Mouse (Mus musculus) left cerebral cortex, adult 8-10 months (tissue): ENCODE data around the gene Pnpla1. TPM values are rescaled to one million over a fixed set of nuclear protein-coding genes. Genes with fewer than 3 reads are reported as not detected.
"Not testable (repeated sequence)": the region's sequence is repeated elsewhere in the genome, so short reads cannot be mapped to it uniquely, and the experiment has no call there.

Source experiments
- DNase-seq, 2 experiments: peaks; one replicate each; pipeline ENCODE4 v3.0.0; 2022; ENCODE audit warnings: low spot score in 2 of 2
- total RNA-seq, 4 experiments: library from RNA; stranded (reverse); gene quantifications; 2 replicates each; pipeline ENCODE4 v1.2.4; 2022

The Pnpla1 gene
- 1 to 10 TPM in 3 of 4 experiments, under 1 TPM in 1; 0.91 to 1.4 (median 1.1) TPM for total RNA-seq

DNA sequence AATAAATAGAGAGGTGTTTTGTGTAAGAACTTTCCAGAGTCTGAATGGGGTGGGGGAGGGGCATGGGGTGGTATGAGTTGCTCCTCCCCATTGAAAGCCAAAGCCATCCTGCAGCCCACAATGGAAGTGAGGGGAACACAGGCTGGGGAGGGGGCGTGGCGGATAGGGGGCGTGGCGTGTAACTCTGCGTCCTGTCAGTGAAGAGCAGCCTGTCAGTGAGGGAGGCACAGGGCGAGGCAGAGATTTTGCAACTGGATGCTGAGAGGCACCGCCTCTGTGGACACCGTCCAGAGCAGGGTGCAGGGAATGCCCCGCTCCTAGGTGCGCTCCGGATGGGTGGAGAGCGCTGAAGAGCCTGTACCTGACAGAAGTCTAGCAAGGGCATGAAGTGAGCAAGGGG is at the start of gene Pnpla1:
Gene Pnpla1, plus strand, starts transcription at position 207 of the 400 bp plus-strand sequence.
- DNase-seq: no peak

DNA sequence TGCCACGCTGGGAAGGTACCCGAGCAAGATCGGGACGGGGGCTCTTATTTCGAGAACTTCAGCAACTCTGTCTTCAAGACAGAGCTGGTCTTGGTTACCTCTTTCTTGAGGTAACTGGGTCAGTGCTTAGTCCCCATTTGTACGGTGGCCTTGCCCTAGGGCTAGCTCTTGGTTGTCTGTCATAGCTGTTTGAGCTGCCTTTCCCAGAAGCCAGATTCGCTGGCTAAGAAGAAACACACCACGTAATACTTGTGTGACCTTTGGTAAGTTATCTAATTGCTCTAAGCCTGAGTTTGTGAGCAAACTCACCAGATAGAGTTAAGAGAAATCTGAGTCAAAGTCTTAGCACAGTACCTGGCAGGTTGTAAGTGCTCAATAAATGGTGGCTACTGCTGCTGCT is 49.5 kb upstream of the Pnpla1 start:
- no peak for DNase-seq

DNA sequence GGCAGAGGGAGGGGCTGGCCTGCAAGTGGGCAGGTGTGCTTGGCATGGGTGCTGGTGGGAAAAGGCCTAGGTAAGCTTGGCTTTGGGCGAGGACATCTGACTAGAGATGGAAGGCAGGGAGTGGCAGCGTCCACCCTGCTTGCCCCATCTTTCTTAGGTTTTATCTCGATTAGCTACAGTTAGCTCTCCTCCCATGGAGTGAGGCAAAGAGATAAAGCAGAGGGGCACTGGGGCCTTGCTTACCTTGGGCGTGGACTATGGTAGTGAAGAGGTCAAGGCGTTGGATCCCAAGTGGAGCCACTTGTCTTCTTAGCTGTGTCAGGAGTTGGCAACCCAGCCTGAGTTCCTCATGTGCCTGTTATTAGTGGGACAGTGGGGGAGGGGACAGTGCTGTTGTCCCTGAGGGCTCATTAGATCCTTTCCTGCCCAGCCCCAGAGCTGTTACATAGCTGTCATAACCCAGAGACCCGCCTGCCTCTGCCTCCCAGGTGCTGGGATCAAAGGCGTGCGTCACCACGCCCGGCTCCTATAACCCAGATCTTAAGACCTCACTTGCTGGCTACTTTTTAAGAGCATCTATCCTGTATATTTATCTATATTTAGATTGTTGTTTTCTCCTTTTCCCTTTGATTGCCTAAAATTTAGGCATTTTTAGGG is 48.9 kb upstream of the Pnpla1 start:
- no peak for DNase-seq

DNA sequence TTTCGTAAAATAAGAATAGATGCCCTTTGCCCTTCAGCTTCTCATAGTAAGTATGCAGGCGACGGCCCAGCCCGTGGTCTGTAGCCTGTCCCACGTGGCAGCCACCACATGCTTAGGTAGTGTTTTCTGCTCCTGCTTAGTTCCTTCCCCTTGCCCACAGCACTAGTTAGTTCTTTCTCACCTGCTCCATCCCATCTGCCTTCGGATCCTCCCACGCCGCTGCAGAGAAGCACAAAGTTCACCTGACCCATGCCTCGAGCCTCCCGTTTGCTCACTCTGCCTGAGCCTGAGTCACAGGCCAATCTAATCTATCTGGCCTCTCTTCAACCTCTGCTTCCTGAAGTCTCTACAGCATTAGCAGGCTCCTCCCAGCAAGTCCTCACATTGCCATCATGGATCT is 45.9 kb upstream of the Pnpla1 start:
- DNase-seq: no peak

DNA sequence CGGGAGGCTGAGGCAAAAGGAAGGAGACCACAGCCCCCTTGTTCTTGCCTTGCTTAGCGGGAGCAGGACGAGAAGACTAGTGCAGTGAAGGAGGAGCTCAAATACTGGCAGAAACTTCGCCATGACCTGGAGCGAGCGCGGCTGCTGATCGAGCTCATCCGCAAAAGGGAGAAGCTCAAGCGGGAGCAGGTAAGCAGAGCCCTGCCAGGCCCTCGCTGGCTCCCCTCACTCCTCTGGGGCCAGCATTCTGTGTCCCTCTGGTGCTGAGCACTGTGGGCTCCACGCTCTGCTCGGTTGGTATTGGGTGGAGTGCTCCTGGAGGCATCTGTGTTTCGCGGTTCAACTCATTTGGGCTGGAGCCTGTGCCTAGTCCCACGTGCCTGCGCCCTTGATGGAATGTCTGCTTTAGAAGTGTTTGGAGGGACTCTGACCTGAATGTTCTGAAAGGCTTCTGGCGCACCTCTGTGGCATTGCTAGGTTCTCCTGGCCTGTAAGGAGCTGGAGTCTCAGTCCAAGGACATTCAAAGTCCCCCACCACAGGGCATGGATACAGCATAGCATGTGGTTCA is 43.6 kb upstream of the Pnpla1 start:
- no peak for DNase-seq

DNA sequence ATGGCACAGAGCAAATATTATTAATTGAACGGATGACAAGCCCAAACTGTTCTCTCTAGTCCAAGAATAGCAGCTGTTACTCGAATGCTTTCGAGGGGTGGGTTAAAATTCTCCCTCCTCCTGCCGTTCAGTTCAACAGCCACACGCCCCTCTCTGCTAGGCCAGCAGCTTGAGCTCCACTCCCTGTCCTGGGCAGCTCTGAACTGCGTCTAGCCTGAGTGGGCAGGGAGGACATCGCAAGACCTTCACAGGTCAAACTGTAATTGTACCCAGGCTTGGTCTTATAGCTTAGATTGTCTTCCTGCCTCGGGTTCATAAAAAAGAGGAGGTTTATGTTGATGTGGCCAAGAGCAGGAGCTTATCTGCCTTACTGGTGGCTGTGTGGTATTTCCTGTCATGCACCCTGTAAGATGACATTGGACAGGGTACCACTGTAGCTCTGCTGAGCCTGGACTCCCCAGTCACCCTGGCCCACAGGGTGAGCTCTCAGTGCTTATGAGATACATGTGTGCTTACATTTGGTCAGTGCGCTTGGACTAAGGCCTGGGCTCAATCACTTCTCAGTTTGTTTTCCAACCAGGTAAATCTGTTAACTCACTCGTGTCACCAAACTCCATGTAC is 42.7 kb upstream of the Pnpla1 start:
- no peak for DNase-seq

DNA sequence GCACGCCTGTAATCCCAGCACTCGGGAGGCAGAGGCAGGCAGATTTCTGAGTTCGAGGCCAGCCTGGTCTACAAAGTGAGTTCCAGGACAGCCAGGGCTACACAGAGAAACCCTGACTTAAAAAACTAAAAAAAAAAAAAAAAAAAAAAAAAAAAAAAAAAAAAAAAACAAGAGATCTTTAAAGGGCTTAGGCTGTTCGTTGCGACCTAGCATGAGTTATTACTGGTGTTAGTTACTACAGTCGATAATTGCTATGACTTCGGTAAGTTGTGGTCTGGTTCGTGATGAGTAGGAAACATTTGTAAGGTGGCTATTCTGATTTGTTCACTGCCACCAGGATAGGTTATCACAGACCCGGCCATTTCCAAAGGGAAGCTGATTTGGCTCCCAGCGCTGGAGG is 41.9 kb upstream of the Pnpla1 start:
- DNase-seq: not testable (repeated sequence)

DNA sequence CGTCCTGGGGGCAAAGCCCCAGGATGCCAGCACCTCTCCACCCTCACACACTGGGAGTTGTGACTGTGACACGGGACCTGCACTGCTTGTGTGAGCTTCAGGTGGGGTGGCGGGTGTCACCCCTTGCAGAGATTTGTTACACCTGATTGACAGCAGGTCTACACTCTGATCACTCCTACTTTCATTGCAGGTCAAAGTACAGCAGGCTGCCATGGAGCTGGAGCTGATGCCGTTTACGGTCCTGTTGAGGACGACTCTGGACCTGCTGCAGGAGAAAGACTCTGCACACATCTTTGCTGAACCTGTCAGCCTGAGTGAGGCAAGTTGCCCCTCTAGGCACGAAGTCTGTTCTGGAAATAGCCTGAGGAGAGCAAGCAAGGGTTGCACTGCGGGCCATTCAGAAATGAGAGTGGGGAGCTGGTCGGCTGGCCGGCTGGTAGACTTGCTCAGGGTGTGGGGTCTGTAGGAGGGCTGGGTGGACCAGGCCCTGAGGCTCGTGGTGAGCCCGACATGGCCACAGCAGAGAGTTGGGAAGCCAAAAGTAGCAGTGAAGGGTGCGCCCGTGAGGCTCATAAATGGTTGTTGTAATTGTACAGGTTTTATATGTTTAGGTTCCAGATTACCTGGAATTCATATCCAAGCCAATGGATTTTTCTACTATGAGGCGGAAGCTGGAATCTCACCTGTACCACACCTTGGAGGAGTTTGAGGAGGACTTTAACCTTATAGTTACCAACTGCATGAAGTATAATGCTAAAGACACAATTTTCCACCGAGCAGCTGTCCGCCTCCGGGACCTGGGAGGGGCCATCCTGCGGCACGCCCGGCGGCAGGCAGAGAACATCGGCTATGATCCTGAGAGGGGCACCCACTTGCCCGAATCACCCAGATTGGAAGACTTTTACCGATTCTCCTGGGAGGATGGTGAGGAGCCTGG is 41.1 kb upstream of the Pnpla1 start:
- DNase-seq: no peak

DNA sequence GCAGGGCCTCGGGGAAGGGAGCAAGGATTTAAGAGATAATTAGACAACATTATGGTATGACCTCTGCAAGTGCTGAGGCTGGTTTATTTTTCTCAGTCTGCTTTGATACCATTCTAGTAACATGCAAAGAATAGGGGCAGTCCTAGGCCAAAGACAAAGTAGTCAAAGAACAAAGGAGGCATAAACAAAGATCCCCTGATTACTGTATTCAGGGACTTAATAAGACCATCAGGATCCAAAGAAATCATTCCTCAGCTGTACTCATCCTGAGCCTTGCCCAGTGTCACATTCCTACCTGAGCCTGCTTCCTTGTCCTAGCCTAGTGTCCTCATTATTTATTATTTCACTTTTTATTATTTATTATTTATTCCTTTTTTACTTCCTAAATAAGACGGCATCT is 38.0 kb upstream of the Pnpla1 start:
- no peak for DNase-seq

DNA sequence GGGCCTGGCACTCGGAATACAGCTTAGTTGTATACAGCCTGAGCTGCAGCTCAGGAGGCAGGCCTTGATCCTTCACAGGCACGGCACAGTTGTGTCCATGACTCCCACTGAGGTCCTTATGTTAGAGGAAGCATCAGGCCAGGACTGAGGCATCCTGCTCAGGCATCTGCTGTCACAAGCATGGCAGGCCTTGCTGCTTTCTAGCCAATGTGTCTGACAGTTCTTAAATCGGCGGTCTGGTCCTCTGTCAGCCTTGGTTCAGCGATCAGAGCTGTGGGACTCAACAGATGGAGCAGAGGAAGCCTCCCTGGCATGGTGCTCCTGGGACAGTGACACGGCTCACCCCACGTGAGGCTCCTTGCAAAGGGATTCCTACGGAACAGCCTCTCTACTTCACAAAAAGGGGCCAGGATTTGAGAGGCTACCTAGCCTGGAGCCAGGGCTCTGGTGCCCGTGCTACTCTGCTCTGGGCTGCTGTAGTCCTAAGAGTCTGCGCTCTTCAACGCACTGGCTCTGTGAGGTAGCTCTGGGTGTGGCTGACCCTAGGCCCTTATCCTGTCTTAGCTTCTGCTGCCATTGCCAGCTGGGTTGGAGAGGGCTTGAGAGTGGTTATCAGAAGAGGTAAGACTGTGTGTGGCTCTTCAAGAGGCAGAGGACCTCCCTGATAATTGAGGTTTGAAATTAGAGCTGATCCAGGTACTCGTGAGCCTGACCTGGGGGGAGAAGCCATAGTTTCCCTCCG is 35.0 kb upstream of the Pnpla1 start:
- DNase-seq: no peak

DNA sequence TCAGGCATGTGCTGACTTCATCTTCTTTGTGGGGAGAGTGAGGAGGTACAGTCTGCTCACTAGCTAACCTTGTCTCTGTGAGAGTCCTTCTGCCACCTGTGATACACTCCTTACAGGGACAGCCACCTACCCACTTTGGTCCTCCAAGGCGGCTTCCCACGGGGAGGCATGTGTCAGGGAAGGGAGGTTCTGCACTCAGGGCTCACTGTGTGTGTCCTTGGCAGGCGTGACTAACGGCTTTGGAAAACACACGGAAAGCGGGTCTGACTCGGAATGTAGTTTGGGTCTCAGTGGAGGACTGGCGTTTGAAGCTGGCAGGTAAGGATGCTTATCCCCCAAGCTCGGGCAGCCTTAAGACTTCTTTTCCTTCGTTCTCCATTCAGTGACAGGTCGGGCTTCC is 34.5 kb upstream of the Pnpla1 start:
- no peak for DNase-seq

DNA sequence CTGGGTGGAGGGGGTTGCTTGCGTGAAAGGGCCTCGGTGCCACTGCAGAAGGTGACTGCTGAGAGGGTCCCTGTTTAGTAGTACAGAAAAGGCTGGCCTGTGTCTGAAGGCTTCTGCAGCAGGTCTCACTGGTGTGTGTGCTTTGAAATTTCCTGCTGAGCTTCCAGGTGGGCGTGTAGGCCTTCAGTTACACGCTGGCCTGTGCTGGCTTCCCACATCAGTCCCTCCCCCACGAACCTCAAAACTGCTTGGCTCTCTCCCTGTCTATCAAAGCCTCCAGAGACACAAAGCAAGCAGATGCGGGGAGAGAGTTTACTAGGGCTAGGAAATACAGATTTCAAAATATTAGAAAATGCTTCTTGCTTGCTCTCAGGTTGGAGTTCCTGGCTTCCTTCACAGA is 33.3 kb upstream of the Pnpla1 start:
- DNase-seq: peak in 1 of 2 experiments; percentile 72

DNA sequence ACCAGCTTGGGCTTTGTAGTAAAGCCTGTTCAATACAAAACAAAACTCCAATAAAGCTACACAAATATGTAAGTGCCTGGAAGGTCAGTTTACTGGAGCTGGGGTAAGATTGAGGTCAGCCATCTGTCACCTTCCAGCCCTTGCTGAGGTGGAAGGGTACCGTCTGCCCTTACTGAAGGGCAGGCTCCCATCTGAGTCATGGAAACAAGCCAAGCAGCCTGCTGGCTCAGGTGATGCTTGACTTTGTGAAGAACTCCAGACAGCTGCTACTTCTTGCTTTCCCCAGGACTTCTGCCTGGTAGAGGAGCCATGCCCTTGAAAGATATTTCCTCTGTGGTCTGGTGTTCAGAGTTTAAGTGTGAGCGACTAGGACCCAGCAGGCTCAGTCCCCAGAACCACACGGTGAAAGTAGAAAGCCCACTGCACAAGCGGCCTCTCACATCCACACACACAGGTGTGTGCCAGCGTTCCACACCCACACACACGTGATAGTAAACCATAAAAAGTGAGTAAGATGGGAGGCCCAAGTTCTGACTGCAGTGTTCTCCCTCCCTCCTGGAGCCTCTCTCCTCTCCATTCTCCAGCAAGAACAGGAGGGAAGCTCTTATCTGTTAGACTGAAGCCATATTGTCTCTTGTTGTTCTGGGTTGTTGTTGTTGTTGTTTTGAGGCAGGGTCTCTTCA is 32.7 kb upstream of the Pnpla1 start:
- DNase-seq: no peak

DNA sequence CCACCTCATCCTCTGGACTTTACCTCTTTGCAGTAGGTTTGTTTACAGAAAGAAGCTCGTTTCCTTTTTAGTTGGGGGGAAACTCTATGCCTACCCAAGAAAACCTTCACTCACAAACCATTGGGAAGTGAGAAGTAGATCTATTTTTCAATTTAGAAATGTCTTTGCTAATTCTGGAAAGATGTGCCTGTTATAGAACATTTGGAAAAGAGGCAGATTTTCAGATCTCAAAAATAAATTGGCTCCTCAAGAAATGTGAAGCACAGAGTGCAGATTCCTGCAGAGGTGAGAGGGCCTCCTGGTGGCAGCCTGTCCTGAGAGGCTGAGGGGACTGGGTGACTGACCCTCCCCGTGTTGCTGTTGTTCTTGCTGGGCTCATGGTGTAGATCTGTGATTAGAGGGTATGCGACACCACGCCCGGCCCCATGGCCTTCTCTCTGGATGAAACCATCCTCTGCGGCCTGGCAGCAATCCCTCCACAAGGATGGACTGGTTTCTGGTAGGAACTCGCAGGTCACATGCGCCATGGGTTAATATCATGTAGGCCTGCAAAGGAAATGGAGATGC is 30.5 kb upstream of the Pnpla1 start:
- no peak for DNase-seq

DNA sequence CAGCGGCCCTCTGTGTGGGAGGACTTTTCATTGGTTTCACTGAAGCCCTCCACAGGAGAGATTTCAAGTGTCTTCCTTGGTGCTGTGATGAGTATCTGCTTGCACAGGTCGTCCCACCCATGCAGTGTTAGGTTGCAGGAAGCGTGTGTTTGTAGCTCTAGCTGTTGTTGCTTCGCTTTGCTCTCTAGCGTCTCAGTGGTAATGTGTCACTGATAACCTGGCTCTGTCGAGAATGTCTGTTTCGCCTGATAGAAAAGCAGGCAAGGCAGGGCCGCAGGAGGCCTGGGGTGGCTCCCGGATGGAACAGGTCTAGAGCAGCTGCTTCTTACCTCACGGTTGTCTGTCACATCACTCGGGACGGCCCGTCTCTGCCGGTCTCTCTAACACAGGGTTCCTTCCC is 29.1 kb upstream of the Pnpla1 start:
- DNase-seq: no peak

DNA sequence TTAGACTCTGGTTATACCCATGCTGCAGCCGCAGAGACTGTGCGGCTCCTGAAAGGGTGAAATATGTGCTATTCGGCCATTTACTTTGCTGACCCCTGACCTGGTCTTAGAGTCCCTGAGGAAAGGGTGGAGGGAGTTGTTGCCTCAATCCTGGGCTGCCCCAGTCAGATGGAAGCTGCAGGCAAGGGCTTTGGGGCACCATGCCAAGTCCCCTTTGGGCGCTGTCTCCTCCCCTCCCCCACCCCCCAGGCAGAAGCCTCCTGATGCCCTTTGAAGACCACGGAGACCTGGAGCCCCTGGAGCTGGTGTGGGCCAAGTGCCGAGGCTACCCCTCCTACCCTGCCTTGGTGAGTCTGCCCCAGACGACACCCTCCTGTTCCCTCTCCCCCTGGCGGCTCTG is 27.1 kb upstream of the Pnpla1 start:
- no peak for DNase-seq

DNA sequence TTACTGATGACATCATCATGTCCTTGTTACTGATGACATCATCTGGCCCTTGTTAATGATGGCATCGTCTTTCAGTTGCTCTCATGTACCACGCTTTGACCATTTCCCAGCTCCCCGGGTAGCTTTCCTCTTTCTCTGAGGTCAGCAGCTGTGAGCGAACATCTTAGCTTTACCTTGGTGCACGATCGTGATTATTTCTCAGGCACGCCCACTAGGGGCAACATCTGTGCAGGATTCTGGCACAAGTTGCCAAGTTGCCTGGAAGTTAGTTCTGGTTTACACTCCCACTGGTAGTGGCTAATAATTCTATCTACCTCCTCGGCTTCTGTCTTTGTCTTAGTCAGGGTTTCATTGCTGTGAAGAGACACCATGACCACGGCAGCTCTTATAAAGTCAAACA is 26.2 kb upstream of the Pnpla1 start:
- no peak for DNase-seq

DNA sequence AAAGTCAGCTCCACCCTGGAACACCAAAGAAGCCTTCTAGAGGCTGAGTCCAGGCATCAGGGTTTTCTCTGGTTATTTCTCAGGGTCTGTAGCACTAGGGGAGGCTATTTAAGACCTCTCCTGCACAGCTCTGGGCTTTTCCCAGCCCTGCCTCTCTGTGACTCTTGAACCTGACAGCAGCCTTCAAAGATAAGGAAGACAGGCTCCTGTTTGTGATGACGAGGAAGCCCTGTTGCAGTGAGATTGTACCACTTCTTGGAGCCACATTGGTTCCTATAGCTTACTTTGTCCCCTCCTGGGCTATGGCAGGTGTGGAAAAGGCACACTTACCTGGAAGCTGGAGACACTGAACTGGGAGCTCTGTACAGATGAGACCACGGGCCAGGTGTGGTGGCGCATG is 25.3 kb upstream of the Pnpla1 start:
- DNase-seq: no peak

DNA sequence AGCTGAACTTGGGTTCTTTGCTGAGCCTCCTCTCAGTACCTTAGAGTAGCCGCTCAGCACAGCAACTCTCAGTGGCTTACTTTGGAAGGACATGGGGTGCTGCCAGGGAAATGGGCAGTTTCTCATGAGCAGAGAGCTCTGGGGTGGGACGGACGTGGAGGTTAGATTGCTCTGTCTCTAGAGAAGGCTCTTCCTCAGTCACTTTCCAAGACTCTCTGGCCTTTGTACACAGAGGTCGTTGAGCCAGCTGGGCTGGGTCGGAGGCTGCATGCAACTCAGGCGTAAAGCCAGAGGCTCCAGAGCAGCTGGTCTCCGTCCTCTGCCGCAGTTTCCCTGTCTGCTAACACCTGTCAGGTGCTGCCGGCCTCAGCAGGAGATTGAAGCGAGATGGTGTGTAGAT is 23.5 kb upstream of the Pnpla1 start:
- DNase-seq: no peak

DNA sequence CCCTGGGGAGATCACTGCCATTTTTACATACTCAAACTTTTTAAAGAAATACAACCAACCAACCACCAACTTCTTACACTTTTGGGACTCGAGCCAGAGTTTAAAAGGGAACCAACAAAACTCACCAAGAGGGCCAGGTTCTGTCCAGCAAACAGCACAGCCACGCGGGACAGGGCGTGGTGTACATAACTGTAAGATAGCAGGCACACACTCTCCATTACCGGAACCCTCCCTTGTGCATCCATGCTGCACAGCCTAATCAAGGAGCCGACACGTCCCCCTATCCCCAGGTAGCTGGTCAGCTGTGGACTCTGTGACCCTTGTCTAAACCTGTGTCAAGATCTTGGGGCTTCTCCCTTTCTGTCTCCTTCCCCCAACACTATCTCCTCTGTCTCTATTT is 20.4 kb upstream of the Pnpla1 start:
- no peak for DNase-seq
